Mouse (Mus musculus): ENCODE measurements around the gene Gm10073.

DNA sequence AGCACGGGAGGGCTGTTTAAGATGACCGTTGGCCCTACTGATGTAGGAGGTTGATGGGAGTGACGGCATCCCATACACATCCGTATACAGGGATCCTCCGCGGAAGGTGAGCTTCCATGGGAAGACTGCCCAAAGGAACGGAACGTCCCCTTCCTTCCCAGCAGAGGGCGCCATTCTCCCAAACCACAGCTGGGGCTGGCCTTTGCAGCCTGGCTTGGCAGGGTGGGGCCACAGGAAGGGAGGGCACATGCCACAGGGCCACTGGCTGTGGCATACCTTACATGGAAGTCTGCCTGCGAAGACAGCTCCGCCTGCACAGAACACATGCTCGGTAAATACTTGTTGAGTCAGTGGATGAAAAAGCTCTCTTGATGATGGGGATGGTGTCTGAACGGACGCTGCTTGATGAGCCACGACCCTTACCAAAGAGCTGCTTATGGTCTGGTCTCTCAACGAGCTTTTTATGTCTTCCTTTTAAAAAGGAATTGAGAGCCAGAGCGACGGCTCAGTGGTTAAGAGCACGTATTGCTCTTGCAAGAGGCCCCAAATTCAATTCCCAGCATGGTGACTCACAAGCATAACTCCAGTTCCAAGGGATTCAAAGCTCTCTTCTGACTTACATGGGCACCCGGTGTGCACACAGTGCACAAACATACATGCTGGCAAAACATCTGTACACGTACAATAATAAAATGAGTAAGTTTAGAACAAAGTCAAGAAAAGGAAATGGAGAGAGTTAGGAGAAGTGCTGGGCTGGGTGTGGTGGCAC, 12.0 kb downstream of the Gm10073 start:
- peak; percentile 52; the same call in 1 of the 2 replicates for TF ChIP-seq CTCF (IDR thresholded peaks at IDR 0.05; ENCODE audit: insufficient read depth, low read depth, low read length)
- TF ChIP-seq POLR2A (IDR thresholded peaks at IDR 0.05; ENCODE audit: insufficient read depth, low read depth, low read length): no peak

Data from olfactory bulb, adult 2 months (tissue).